Mouse (Mus musculus) brain, embryonic 18.5 days (tissue): Measurements from ENCODE around the gene Ctsa.
"Not testable (repeated sequence)": the region's sequence is repeated elsewhere in the genome, so short reads cannot be mapped to it uniquely, and the experiment has no call there.

Source experiments
- DNase-seq: peaks from one replicate; pipeline ENCODE4 v3.0.0-alpha.2; 2012; ENCODE audit warnings: low read depth, low spot score

Ctsa gene

GRCm38 (mm10) chr2:164877376-164878215 lies 44.9 kb downstream of the Ctsa start:
- DNase-seq: not testable (repeated sequence)

GRCm38 (mm10) chr2:164878509-164879227 lies 46.0 kb downstream of the Ctsa start:
- no peak for DNase-seq

GRCm38 (mm10) chr2:164879228-164879567 lies 46.5 kb downstream of the Ctsa start, which contains the start of gene Pcif1:
Gene Pcif1 (plus strand): TSS chr2:164879304.
- peak; percentile 76 for DNase-seq

GRCm38 (mm10) chr2:164879568-164880277 lies 47.0 kb downstream of the Ctsa start:
- DNase-seq: peak; percentile 87

GRCm38 (mm10) chr2:164882619-164883018 lies 49.9 kb downstream of the Ctsa start:
- no peak for DNase-seq

- no peak for DNase-seq
Observed at GRCm38 (mm10) chr2:164885788-164886187, 53.1 kb downstream of the Ctsa start.

- no peak for DNase-seq
Observed at GRCm38 (mm10) chr2:164886617-164887016, 53.9 kb downstream of the Ctsa start.

- no peak for DNase-seq
Observed at GRCm38 (mm10) chr2:164888996-164889395, 56.3 kb downstream of the Ctsa start.

- DNase-seq: no peak
Observed at GRCm38 (mm10) chr2:164889960-164890359, 57.3 kb downstream of the Ctsa start.
